Mouse (Mus musculus) hindbrain, embryonic 12.5 days (tissue): ENCODE measurements around the gene Olfr362. TPM values are rescaled to one million over a fixed set of nuclear protein-coding genes. Genes with fewer than 3 reads are reported as not detected.
"Not testable (repeated sequence)": the region's sequence is repeated elsewhere in the genome, so short reads cannot be mapped to it uniquely, and the experiment has no call there.

ENCODE experiments used
- ATAC-seq: fragments of 200-750 bp; cut with Nextera tagmentation; 2 replicates; pipeline ENCODE4 v1.8.0; 2017; ENCODE audit warnings: moderate TSS enrichment; ENCODE audit not compliant: low FRiP score
- H3K27ac ChIP-seq: fragments of 300-500 bp; sonication (generic); 2 replicates; pipeline ENCODE4 v1.5.1; 2016; ENCODE audit warnings: mild to moderate bottlenecking
- H3K27me3 ChIP-seq: fragments of 300-500 bp; sonication (generic); 2 replicates; pipeline ENCODE4 v1.6.1; 2016; ENCODE audit warnings: mild to moderate bottlenecking
- H3K36me3 ChIP-seq: fragments of 300-500 bp; sonication (generic); 2 replicates; pipeline ENCODE4 v1.6.1; 2016; ENCODE audit warnings: mild to moderate bottlenecking
- H3K4me1 ChIP-seq: fragments of 300-500 bp; sonication (generic); 2 replicates; pipeline ENCODE4 v1.6.1; 2016
- H3K4me2 ChIP-seq: fragments of 300-500 bp; sonication (generic); replicated peaks from 2 replicates; pipeline ENCODE4 v1.6.1; 2016; ENCODE audit warnings: mild to moderate bottlenecking
- H3K4me3 ChIP-seq: fragments of 300-500 bp; sonication (generic); 2 replicates; pipeline ENCODE4 v1.5.1; 2016; ENCODE audit warnings: mild to moderate bottlenecking
- H3K9ac ChIP-seq: fragments of 300-500 bp; sonication (generic); 2 replicates; pipeline ENCODE4 v1.6.1; 2016; ENCODE audit warnings: mild to moderate bottlenecking, moderate library complexity
- H3K9me3 ChIP-seq: fragments of 300-500 bp; sonication (generic); replicated peaks from 2 replicates; pipeline ENCODE4 v1.6.1; 2016; ENCODE audit warnings: mild to moderate bottlenecking
- WGBS: fragments of 180-500 bp; shearing (Covaris S2); methylation state at CpG from one replicate; pipeline ENCODE4 v1.1.7; 2016; 5-methylcytosine and 5-hydroxymethylcytosine counted together
- polyA plus RNA-seq: library from polyadenylated mRNA; unstranded; fragments of >200 nt; fragmentation: Nextera tagmentation; extraction: Ambion mirVana; gene quantifications from 2 replicates; pipeline ENCODE4 v1.2.1, GENCODE M21; 2016

The Olfr362 gene
- not detected in 2 replicates for polyA plus RNA-seq

DNA sequence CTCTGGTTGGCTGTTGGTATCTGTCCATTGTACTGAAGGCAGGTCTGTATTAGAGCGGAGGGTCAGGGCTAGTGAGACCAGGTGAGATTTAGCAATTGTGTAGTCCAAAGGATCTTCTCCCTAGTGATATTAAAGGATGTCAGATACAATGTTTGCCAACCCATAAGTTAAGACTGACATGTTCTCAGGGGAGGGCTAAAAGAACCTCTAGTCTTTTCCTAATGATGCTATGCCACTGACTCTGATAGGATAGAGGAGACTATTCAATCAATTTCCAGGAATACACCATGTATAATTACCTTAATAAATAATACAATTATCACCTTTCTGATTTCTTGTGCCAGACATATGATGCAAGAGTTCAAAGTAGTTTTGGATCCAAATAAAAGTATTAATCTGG is at the start of gene Olfr362:
Olfr362 (minus strand) TSS at position 101 of the 400 bp plus-strand sequence.
- 74% methylated on average over 1 of the region's 1 CpGs for WGBS
- no peaks in the 10 kb centered on the region for H3K4me1 ChIP-seq
- H3K9ac ChIP-seq = no peak within 1 kb of the TSS
- H3K27ac ChIP-seq = no peak within 1 kb of the TSS
- no peaks in the 10 kb centered on the region for H3K27me3 ChIP-seq
- peaks cover 12% of the 10 kb centered on the region for H3K9me3 ChIP-seq
- ATAC-seq = no peak
- H3K4me3 ChIP-seq = no peak within 1 kb of the TSS
- no peak within 1 kb of the TSS for H3K4me2 ChIP-seq
- H3K36me3 ChIP-seq = no peaks in the 10 kb centered on the region

- Histone ChIP-seq H3K27me3 (no peaks in the 10 kb centered on the region), H3K9ac (no peak within 1 kb of the TSS), H3K4me3 (no peak within 1 kb of the TSS), H3K4me1 (no peaks in the 10 kb centered on the region), H3K4me2 (no peak within 1 kb of the TSS), H3K27ac (no peak within 1 kb of the TSS), H3K36me3 (no peaks in the 10 kb centered on the region), H3K9me3 (no peaks in the 10 kb centered on the region; the same call in 1 of the 2 replicates)
- 89% methylated on average over 3 of the region's 3 CpGs for WGBS
- ATAC-seq = no peak
Observed at GRCm38 (mm10) chr2:37139022-37139421, 21.3 kb upstream of the Olfr362 start, which contains the start of gene Olfr364-ps1. Olfr364-ps1 (plus strand) TSS chr2:37139322.

DNA sequence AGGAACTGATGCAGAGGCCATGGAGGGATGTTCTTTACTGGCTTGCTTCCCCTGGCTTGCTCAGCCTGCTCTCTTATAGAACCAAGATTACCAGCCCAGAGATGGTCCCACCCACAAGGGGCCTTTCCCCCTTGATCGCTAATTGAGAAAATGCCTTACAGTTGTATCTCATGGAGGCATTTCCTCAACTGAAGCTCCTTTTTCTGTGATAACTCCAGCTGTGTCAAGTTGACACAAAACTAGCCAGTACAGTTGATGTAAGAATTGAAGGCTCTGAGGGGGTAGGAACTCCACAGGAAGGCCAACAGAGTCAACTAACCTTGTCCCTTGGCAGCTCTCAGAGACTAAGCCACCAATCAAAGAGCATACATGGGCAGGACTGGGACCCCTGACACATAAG is 28.5 kb downstream of the Olfr362 start, which contains the start of gene Olfr361:
Olfr361 (minus strand) TSS at position 101 of the 400 bp plus-strand sequence.
- H3K27ac ChIP-seq, H3K4me3 ChIP-seq, H3K4me1 ChIP-seq, H3K9me3 ChIP-seq, ATAC-seq, H3K27me3 ChIP-seq, H3K4me2 ChIP-seq, H3K36me3 ChIP-seq, H3K9ac ChIP-seq: not testable (repeated sequence)
- 82% methylated on average over 1 of the region's 1 CpGs for WGBS

GRCm38 (mm10) chr2:37065446-37065845 is 52.3 kb downstream of the Olfr362 start, which contains the start of gene Olfr360:
Olfr360 (plus strand) TSS chr2:37065746.
- Histone ChIP-seq H3K4me3 (no peak within 1 kb of the TSS), H3K4me2 (no peak within 1 kb of the TSS), H3K36me3 (no peaks in the 10 kb centered on the region), H3K4me1 (no peaks in the 10 kb centered on the region), H3K9ac (no peak within 1 kb of the TSS), H3K9me3 (peaks cover 12% of the 10 kb centered on the region), H3K27me3 (no peaks in the 10 kb centered on the region), H3K27ac (no peak within 1 kb of the TSS)
- no peak for ATAC-seq

Other genes with a start within 250 kb of the Olfr362 start
- not detected in 2 replicates for gene Olfr352, start 249.4 kb downstream of the Olfr362 start, polyA plus RNA-seq
- gene Olfr353, start 225.0 kb downstream of the Olfr362 start, polyA plus RNA-seq = not detected in 2 replicates
- not detected in 2 replicates for gene Olfr354, start 212.2 kb downstream of the Olfr362 start, polyA plus RNA-seq
- gene Olfr355, start 189.0 kb downstream of the Olfr362 start, polyA plus RNA-seq = not detected in 2 replicates
- not detected in 2 replicates for gene Olfr356, start 180.8 kb downstream of the Olfr362 start, polyA plus RNA-seq
- gene Olfr357, start 124.1 kb downstream of the Olfr362 start, polyA plus RNA-seq = not detected in 2 replicates
- not detected in 2 replicates for gene Olfr358, start 108.6 kb downstream of the Olfr362 start, polyA plus RNA-seq
- gene Olfr360, start 52.2 kb downstream of the Olfr362 start, polyA plus RNA-seq = not detected in 2 replicates
- not detected in 2 replicates for gene Olfr361, start 28.6 kb downstream of the Olfr362 start, polyA plus RNA-seq
- gene Olfr364-ps1, start 21.4 kb upstream of the Olfr362 start, polyA plus RNA-seq = not detected in 2 replicates
- gene Olfr365, start 70.3 kb upstream of the Olfr362 start, polyA plus RNA-seq = not detected in 2 replicates
- not detected in 2 replicates for gene Olfr366, start 93.7 kb upstream of the Olfr362 start, polyA plus RNA-seq
- not detected in 2 replicates for gene Olfr368, start 208.6 kb upstream of the Olfr362 start, polyA plus RNA-seq
- 73.3 and 81.1 TPM in 2 replicates for gene Pdcl, start 241.4 kb upstream of the Olfr362 start, polyA plus RNA-seq